Mouse (Mus musculus): ENCODE results near the gene Serpinb6b. TPM values are rescaled to one million over a fixed set of nuclear protein-coding genes. Genes with fewer than 3 reads are reported as not detected.
A peak's percentile ranks its signal among the peaks of the same experiment; 100 is the strongest.
"Not testable (repeated sequence)": the region's sequence is repeated elsewhere in the genome, so short reads cannot be mapped to it uniquely, and the experiment has no call there.

Gene Serpinb6b
- polyA plus RNA-seq (2017; shearing (Covaris generic)), result 10 to 100 TPM; 35.6 to 41.4 TPM

DNA sequence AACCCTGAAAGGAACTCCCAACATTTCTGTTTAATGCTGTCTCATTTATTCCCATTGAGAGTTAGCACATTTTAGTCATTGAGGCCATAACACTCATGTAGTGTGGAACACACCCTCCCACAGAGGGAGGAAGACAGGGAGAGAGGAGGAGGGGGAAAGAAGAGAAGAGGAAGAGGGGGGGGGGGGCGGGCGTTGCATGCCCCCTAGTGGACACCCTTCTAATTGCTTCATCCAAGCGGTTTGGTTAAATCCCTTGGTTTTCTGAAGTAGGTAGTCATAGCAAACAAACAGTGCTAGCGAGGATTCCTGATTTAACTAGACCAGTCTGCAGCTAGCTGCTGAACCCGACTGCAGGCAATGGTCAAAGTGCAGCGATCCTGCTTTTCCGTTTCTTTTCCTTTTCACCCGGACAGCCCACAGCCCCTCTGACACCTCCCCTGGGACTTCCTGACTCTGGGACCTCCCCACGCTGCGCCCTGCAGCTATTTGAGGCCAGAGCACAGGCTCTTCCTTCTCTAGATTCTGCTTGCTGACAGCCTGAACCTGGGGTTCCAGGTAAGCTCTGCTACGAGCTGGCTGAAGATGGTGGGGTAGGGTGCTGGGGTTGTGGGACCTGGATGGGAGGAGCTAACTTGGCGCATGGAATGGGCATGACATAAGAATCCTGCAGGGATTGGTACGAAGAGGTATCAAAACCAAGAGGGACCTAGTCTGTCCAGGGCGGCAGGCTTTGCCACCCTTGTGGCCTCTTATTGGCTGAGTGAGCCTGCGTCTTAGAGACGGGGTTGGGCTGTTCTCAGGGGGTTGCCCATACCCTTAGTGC, at the start of gene Serpinb6b:
Gene Serpinb6b (plus strand): TSS at position 221 of the 823 bp plus-strand sequence.
- ATAC-seq, result peak; percentile 63

DNA sequence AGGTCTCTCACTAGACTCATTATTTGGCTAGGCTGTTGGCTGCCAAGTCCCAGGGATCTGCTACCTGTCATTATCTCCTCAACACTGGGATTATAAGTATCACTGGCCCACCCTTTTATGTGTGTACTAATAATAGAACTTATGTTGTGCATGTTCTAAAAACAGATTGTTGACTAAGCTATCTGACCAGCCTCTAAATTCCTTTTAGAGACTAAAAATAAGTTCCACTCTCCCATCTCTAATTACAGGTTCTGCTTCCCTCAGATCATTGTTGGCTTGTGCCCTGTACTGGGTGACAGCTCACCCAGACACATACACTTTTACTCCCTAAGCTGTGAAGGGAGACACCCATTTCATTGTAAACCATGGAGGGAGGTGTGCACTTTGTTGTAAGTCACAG, 42.4 kb upstream of the Serpinb6b start:
- no peak for ATAC-seq

DNA sequence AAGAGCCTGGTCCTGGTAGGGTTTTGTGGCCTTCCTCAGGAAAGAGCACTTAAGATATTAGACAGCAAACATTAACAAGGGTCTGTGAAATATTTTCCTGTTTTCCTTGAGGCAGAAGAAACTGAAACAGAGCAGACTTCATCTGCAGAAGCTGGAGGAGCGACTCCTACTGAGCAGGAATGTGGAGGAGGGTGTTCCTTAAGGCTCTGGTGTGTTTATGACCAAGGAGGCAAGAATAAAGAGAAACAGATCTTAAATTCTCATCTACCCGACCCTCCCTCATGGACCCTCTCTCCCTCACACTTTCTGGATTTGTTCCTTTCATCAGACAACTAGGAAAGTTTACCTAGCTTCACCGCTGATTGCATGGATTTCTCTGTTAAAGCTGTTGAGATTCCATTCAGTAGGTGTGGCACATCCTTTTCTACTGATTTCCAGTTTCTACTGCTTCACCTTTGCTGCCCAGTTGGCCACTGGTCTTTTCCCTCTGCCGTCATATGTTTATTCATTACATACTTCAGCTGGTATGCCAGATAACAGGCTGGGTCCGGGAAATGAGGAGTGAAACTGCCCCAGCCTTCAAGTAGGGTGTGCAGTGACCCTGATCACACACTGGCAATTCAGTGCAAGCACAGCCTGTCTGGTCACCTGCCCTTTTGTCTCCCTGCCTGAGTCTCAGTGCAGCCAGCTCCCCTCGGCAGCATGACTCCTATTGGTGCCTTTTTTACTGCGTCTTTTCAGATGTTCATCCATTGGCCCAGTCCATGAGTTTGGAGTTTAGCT, 40.2 kb upstream of the Serpinb6b start:
- ATAC-seq, result no peak

DNA sequence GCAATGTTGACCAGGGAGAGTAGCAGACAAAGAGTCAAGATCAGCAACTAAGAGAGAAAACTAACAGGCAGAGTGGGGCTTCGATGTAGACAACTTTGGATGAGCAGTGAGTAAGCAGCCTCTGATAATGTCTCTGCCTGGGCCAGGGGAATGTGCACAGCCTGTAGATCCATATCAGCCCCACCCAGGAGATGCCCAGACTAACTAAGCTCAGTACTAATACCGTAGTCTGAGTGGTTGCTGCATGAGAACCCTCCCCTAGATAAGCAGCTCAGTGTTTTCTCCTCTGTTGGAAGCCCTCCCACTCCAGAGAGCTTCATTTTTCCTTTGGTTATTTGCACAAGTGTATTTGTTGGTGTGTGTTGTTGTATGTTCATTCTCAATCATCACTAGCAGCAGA, 38.3 kb upstream of the Serpinb6b start:
- ATAC-seq, result no peak

DNA sequence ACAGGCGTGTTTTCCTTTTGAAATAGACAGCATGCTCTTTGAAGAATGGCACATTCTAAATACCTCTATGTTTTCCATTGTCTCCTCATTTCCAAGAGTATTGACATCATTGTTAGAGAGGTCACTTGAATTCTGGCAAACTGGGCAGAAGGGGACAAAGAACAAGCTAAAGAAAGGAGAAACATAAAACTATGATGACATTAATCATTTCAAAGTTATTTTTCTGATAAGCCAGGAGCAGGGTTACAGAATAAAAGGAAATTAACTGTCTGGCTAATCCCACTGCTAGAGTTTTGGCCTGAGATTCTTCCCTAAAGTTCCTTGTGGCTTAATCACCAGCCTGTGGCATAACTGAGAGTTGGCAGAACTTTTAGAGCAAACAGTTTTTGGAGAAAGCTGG, 37.8 kb upstream of the Serpinb6b start:
- no peak for ATAC-seq

DNA sequence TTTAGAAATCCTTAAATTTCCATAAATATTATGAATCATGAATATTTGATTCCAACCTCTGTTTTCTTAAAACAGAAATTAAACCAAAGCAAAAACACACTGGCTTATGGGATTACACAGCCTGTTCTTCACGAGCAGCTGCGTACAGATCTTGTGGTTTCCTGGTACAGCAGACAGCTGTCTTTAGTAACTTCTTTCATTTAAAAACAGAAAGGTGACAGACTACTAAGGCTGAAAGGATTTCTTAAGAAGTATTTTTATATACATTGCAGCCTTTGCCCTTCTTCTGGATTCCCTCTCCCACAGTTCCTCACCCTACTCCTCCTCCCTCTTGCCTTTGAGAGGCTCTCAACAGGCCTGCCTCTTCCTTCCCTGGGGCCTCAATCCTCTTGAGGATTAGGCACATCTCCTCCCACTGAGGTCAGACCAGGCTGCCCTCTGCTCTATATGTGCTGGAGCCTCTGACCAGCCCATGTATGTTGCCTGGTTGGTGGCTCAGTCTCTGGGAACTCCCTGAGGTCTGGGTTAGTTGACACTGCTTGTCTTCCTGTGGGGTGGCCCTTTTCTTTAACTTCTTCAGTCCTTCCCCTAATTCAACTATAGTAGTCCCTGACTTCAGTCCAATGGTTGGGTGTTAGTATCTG, 35.8 kb upstream of the Serpinb6b start:
- no peak for ATAC-seq

DNA sequence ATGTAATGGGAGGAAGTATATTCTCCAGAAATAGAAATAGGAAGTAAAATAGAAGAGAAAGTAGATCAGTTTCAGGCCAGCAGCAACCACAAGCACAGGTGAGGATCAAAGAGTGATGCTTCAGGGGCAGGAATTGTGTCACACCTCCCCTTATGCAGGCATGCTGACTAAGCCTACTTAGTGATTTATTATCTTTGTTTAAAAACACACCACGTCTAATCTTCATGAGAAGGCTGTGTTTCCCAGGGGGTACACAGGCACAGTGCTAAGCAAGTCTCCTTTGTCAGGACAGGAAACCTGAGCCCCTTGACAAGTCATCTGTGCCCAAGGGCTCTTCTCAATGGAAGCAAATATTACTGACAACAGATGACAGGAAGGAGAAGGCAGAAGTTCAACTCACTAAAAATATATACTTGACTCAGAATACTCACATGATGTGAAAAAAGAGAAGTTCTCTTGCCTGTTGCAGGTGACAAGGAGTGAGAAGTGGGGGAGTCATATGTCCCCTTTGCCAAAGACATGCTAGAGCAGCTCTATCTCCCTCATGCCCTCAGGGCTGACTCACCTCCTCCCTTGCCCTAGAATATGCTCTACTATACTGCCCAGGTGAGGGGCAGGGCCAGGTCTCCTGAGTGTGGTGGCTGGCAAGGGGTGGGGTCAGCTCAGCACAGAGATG, 30.2 kb upstream of the Serpinb6b start:
- no peak for ATAC-seq

DNA sequence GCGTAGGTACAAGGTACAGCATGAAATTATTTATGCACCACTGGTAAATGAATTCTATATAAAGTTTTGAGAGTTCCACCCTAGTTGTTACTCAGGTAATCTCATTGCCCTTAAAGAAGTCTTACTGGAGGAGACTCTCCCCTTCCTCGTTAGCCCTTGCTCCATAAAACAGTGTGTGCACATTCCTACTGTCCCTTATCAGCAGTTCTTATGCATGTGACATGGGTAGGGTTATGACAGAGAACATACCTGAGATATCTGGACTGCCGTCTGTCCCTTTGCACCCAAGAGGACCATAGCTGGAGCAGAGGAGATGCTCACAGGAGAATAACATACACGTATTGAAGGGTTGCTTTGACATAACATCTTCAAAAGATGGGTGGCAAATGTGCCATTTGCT, 26.7 kb upstream of the Serpinb6b start:
- ATAC-seq, result not testable (repeated sequence)

DNA sequence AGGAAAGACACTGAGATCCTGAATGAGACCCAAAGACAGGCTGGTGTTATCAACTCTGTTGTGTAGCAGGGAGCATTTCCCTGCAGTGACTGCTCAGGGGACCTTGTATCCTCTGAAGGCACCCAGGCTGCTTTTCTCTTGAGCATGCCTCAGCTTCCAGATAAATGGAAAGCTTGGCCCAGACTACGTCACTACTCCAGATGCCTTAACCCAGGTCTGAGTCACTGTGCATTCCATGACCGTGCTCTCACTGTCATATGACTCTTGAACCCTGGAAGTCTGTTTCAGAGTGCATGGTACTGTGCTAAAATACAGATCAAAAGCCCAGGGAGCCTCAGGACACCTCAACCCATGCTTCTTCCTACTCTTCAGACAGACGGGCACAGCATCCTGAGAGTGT, 25.8 kb upstream of the Serpinb6b start:
- not testable (repeated sequence) for ATAC-seq

DNA sequence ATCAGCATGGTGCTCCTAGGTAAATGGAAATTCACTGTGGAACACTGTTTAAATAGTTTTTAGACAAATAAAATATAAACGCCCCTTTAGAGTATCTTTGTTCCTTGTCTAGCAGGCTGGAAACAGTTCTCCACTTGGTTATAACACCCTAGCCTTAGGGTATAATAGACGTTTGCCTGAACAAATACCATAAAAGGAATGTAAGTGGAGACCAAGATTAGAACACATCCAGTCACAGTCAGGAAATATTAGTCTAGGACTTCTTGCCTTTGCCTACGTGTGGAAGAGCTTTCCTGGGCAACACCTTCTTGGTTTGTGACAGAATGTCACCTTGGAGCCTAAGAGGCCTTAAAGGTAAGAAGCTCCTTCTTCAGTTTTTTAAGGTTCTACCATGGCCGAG, 8.5 kb upstream of the Serpinb6b start:
- no peak for ATAC-seq

DNA sequence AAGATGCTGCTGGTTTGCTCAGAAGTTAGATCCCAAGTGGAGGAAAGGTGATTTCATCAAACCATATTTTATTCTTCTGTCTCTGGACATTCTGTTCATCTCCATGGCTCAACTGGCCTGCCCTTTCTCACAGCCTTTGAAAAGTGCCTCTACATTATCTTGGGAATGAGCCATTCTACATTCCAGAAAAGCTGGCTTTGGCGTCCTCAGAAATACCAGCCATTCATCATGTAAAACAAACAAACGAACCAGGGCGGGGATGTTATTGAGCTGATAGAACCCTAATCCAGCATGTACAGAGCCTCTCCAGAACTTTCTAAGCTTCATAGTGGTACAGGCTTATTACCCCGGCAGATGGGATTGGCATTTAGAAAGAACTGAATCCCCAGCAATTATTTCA, 7.1 kb upstream of the Serpinb6b start:
- no peak for ATAC-seq

DNA sequence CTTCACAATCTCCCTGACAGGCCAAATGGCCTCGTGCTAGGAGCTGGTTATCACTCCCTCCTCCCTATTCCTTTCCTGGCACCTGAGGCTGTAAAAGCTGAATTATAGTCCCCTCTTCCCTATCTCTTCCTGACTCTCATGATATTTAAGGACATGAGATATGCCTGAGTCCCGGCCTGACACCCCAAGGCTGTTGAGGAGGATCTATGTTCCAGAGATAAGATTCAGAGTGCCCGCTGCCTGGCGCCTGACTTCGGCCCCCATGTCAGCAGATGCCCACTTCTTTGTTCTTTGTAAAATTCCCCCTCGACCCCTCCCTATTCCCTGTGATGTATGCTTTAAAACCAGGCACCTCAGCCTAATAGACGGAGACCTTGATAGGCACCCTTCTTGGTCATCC, 6.5 kb upstream of the Serpinb6b start:
- ATAC-seq, result not testable (repeated sequence)

DNA sequence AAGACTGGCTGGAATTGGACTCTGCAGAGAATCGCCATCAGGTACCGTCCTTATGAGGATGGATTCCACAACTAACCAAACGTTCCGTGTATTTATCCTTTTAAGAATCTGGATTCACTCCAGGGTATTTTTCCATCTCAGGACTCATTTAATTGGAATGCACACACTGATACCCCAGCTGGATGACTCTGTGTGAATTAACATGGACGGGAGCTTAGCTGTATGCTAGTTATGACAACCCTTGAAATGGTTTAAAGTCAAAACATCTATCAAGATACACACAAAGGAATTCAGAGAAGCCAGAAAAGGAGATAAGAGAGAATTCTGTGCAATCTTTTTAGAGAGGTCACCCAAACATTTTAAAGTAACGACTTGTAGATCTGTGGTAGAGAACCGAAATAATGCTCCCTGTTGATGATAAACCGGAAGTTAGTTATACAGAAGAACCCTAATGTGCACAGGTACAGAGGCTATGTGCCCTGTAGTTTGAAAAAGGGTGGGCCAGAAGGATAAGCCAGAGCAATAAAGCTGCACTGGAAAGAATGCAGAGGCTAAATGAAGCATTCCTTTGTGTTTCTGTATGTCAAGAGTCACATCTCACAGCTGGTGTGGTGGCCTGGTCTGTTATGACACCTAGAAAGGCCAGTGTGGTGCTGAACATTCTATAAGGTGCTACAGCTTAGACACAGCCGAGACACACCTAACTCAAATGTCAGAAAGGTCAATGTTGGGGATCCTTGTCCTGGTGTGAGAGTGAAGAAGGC, 837 bp upstream of the Serpinb6b start:
- ATAC-seq, result no peak

DNA sequence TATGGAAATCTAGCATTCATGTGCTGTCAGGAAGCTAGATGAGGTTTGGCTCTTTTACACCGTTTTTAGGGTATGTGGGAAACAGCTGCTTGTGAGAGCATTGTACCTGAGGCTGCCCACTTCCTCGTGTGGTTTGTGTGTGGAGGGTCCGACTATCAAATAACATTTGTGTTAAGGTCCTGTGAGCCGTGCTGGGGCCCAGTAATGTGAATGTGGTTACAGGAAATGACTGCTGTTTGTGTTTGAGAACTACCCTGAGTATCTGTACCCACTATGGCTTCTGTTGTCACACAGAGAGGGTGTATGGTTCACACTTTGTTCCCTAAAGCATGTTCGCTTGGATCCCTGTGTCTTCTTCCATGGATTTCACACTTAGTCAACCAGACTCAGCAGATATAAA, 1.1 kb downstream of the Serpinb6b start:
- ATAC-seq, result peak; percentile 55

DNA sequence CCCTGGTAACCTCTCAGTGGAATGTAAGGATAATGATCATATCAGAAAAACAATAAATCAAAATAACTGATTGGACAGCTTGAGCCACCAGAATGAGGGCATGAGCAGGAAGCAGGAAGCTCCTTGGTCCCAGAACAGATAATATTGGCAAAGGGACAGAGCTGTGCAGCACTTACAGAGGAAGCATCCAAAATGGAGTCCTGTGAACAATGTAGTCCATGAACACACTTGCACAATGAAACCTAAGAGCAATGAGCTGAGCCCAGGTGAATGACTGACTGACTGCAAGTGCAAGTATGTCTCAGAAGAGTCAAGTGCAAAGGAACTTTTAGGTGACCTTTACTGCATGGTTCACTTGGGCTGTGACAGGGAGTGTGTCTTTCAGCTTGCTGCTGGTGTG, 2.2 kb downstream of the Serpinb6b start:
- no peak for ATAC-seq

DNA sequence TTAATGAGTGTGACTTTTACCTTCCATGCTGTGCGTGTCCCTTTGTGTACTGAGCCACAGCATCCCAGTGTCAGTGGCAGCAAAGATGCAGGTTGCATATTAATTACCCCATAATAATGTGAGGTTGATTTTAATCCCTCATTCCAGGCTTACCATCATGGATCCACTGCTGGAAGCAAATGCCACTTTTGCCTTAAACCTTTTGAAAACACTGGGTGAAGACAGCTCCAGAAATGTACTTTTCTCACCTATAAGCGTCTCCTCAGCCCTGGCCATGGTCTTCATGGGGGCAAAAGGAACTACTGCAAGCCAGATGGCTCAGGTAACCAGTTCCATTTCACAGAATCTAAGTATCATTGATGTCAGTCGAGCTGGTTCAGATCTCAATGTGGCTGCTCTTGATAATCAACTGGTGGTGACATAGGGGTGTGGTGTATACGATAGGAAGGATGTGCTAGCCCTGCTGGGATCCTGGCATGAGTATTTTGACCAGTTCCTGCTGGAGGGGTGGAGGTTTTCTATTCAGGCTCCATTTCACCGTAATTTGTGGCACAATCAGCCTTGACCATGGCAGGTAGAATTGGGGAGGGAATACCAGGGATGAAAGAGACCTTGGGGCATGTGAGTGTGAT, 3.5 kb downstream of the Serpinb6b start:
- ATAC-seq, result no peak

DNA sequence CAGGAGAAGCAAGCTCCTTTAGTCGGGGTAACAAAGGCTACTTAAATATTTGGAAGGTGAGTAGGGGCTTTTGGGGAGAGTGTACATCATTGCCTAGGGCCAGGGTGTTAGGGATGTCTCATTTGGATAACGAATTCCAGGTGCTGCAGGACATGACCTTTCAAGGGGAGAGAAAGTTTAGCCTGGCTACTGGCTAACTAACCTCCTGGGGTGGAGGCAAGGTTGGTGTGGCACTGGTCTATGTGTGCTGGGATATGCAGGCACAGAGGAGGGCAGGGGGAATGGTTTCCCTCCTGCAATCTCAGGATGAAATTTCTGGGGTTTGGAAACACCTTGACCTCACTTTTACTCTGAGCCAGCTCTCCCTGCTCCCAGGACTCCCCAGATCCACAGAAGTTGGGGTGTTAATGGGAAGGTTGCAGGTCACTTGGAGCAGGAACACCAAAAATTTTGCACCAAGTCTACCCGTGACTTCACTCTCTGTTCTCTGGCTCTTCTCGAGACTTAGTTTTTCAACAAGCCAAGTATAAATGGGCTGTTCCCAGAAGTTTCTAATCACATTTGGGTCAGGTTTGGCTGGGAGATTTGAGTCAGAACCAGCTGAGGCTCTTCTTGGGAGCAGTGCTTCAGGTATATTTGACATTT, 4.1 kb downstream of the Serpinb6b start:
- ATAC-seq, result no peak

DNA sequence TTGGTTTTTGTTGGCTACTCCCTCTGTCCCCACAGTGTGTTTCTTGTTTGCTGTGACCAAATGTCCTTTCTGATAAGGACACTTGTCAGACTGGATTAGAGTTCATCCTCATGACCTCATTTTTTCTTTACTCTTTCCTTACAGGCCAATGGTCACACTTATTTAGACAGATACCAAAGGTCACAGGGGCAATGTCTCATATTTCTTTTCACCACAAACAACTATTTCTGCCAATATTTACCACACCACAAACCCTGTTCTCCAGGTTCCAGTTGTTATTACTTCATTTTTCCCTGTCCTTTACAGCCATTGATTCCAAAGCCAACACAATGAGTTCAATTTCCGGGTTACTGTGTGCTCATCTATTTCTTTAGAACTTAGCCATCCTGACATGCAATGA, 4.6 kb downstream of the Serpinb6b start:
- no peak for ATAC-seq

DNA sequence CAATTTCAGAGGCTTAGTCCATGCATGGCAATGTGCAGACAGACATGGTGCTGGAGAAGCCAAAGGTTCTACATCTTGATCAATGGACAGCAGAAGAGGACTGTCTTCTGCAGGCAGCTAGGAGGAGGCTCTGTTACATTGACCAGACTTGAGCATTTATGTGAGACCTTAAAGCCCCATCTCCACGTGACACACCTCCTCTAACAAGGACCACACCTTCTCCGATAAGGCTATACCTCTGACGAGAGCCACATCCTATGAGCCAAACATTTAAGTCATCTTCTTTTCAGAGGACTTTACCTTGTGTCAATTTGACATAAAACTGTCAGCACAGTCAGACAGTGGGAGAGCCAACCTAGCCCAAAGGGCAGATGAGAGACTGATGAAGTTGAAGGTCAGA, 5.8 kb downstream of the Serpinb6b start:
- ATAC-seq, result no peak

DNA sequence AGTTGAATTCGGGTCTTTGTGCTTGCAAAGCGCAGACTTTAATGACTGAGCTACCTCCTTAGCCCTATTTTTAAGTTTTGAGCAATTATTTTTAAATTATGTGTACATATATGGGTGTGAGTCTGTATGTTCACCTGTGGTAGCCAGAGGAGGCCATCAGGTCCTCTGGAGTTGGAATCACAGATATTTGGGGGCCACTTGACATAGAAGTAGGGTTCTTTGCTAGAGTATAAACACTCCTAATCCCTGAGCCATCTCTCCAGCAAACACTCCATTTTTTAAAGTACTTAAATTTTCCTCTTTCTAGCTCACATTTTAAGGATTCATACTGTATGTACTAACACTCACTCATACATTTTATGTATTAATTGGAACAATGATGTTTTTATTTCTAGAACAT, 9.3 kb downstream of the Serpinb6b start:
- no peak for ATAC-seq

DNA sequence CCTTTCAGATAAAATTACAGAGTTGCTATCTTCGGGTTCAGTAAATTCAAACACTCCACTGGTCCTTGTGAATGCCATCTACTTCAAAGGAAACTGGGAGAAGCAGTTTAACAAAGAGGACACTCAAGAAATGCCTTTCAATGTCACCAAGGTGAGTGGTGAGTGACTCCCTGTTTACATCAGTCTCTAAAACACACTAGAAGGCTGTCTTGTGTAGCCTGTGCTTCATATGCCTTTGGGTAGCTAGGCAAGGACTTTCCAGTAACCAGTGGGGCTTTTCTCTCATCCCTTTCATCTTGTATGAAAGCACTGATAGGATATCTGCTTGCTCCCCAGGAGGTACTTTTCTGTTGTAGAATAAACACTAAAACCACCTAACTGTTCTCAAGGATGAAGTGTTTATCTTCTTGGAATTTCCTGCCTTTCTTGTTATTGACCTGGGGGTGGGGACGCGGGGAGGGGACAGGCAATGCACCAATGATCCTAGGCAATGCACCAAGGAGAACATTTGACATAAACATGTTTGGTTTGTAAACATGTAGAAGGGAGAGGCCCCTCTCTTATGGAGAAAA, 10.0 kb downstream of the Serpinb6b start:
- no peak for ATAC-seq

Data from activated CD4-positive, CD25-positive, alpha-beta regulatory T cell, adult 4 months (primary cell).